26 mouse cellular contexts compared by ENCODE assay signal in the genomic region with DNA sequence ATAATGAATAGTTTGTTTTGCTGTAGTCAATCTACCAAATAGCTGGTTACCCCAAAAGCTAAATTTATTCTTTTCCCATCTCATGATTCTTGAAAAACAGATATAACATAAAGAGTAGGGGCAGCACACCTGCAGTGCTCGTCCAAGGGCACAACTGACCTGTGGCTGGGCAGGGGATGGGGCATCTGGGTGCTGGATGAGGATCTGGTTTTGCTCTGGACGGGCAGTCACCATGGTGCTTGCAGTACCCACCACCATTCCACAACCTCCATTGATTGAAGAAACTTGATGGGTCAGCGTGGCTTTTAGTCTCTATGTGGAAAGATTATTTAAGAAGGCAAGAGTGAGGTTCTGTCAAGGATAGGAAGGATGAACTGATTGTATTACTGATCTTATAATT. TPM values are rescaled to one million over a fixed set of nuclear protein-coding genes. Genes with fewer than 3 reads are reported as not detected.
DNase-seq lines count a peak whose midpoint lies in the region; ATAC-seq lines count a peak whose summit lies in the region.
"Had no signal": no experiment of that assay in that cellular context is flagged by ENCODE, and none has a peak within 500 bp of the region (broad histone marks: within the 10 kb centered on the region; RNA-seq: fewer than 3 reads in every experiment).

No protein-coding gene starts in this region.

- H3K9me3 ChIP-seq in heart, embryonic 16.5 days (replicated peaks; ENCODE audit: control insufficient read depth, low read length) = 0 out of 2 replicates have a peak, but pooled peaks cover 3% of the 10 kb centered on the region
- no peaks in the 10 kb centered on the region for H3K9me3 ChIP-seq in midbrain, embryonic 11.5 days (ENCODE audit: control insufficient read depth, low read length)
- H3K9me3 ChIP-seq in midbrain, embryonic 14.5 days (ENCODE audit: control insufficient read depth, low read length) = no peaks in the 10 kb centered on the region
- no peaks in the 10 kb centered on the region for H3K9me3 ChIP-seq in forebrain, embryonic 16.5 days (ENCODE audit: control insufficient read depth, low read length)
- H3K9me3 ChIP-seq in liver, embryonic 12.5 days (replicated peaks) = no peaks in the 10 kb centered on the region
- H3K9me3 ChIP-seq: G1E; intestine, embryonic 15.5 days; limb, embryonic 12.5 days; liver, embryonic 13.5 days; neural tube, embryonic 12.5 days had no signal

- ATAC-seq in heart, embryonic 16.5 days (replicated peaks; ENCODE audit: extremely low read depth, insufficient read depth, low FRiP score) = no peak
- no peak for ATAC-seq in midbrain, embryonic 11.5 days (ENCODE audit: low FRiP score)
- ATAC-seq in midbrain, embryonic 14.5 days (ENCODE audit: low FRiP score, low TSS enrichment) = no peak
- ATAC-seq in forebrain, embryonic 16.5 days = no peak
- ATAC-seq in liver, embryonic 12.5 days = no peak
- ATAC-seq: activated CD4-positive, CD25-positive, alpha-beta regulatory T cell, adult 4 months; intestine, embryonic 15.5 days had no signal

- peak; percentile 45 to 60 for DNase-seq in cerebellum, postnatal 10 days
- DNase-seq in cerebellum, postnatal 4 days (ENCODE audit: low spot score in 2 of 2) = no peak
- no peak for DNase-seq in heart, postnatal 25 days (ENCODE audit: low spot score)
- peak; percentile 64 for DNase-seq in midbrain, embryonic 11.5 days (ENCODE audit: low spot score, missing footprints)
- DNase-seq in midbrain, embryonic 14.5 days = no peak
- DNase-seq: liver, embryonic 13.5 days; spleen, adult 18-20 months; thymus, adult 18-20 months; thymus, postnatal 4 days had no signal

- peaks cover 12% of the 10 kb centered on the region for H3K4me1 ChIP-seq in heart, embryonic 16.5 days (ENCODE audit: control insufficient read depth, insufficient read depth, low read length)
- H3K4me1 ChIP-seq in midbrain, embryonic 11.5 days (ENCODE audit: control insufficient read depth, insufficient read depth, low read length) = no peaks in the 10 kb centered on the region
- H3K4me1 ChIP-seq in midbrain, embryonic 14.5 days (ENCODE audit: control insufficient read depth, insufficient read depth, low read length) = 0 out of 2 replicates have a peak, but pooled peaks cover 5% of the 10 kb centered on the region
- peaks cover 9% of the 10 kb centered on the region for H3K4me1 ChIP-seq in forebrain, embryonic 16.5 days (replicated peaks; ENCODE audit: control insufficient read depth, insufficient read depth, low read length)
- no peaks in the 10 kb centered on the region for H3K4me1 ChIP-seq in liver, embryonic 12.5 days
- H3K4me1 ChIP-seq: intestine, embryonic 15.5 days; limb, embryonic 12.5 days; liver, embryonic 13.5 days; neural tube, embryonic 12.5 days had no signal

- 87% methylated on average over 3 of the region's 3 CpGs for WGBS in heart, embryonic 16.5 days
- 87% methylated on average over 3 of the region's 3 CpGs for WGBS in midbrain, embryonic 11.5 days
- WGBS in midbrain, embryonic 14.5 days = 91% methylated on average over 3 of the region's 3 CpGs
- WGBS in forebrain, embryonic 16.5 days = 66% methylated on average over 3 of the region's 3 CpGs
- 79% methylated on average over 3 of the region's 3 CpGs for WGBS in liver, embryonic 12.5 days (ENCODE audit: insufficient replicate concordance)

- no peak overlapping the region for H3K4me2 ChIP-seq in heart, embryonic 16.5 days (ENCODE audit: low read depth, low read length)
- no peak overlapping the region for H3K4me2 ChIP-seq in midbrain, embryonic 11.5 days
- H3K4me2 ChIP-seq in midbrain, embryonic 14.5 days (ENCODE audit: low read length) = no peak overlapping the region
- H3K4me2 ChIP-seq in forebrain, embryonic 16.5 days (ENCODE audit: low read length) = no peak overlapping the region
- H3K4me2 ChIP-seq in liver, embryonic 12.5 days = no peak overlapping the region
- H3K4me2 ChIP-seq: intestine, embryonic 15.5 days; limb, embryonic 12.5 days; liver, embryonic 13.5 days; lung, embryonic 14.5 days; neural tube, embryonic 12.5 days had no signal

- H3K36me3 ChIP-seq in heart, embryonic 16.5 days (ENCODE audit: control insufficient read depth, insufficient read depth) = peaks cover 32% of the 10 kb centered on the region
- H3K36me3 ChIP-seq in midbrain, embryonic 11.5 days (ENCODE audit: control insufficient read depth, insufficient read depth, low read length) = no peaks in the 10 kb centered on the region; the same call in 1 of the 2 replicates
- peaks cover 37% of the 10 kb centered on the region for H3K36me3 ChIP-seq in midbrain, embryonic 14.5 days (ENCODE audit: control insufficient read depth, insufficient read depth, low read length)
- H3K36me3 ChIP-seq in forebrain, embryonic 16.5 days (ENCODE audit: control insufficient read depth, insufficient read depth) = peaks cover 5% of the 10 kb centered on the region
- H3K36me3 ChIP-seq in liver, embryonic 12.5 days = peaks cover 75% of the 10 kb centered on the region

- H3K27ac ChIP-seq in heart, embryonic 16.5 days (ENCODE audit: low read length) = peak overlapping the region; percentile 81; the same call in 1 of the 2 replicates
- no peak overlapping the region for H3K27ac ChIP-seq in midbrain, embryonic 11.5 days (ENCODE audit: low read depth, low read length)
- no peak overlapping the region for H3K27ac ChIP-seq in midbrain, embryonic 14.5 days (replicated peaks; ENCODE audit: low read depth, low read length)
- peak overlapping the region; percentile 88 for H3K27ac ChIP-seq in forebrain, embryonic 16.5 days (ENCODE audit: low read length)
- H3K27ac ChIP-seq in liver, embryonic 12.5 days = no peak overlapping the region
- H3K27ac ChIP-seq: intestine, embryonic 15.5 days; limb, embryonic 12.5 days; liver, embryonic 13.5 days; neural tube, embryonic 12.5 days had no signal

- H3K27me3 ChIP-seq in heart, embryonic 16.5 days (ENCODE audit: control insufficient read depth, insufficient read depth, low read length) = no peaks in the 10 kb centered on the region
- no peaks in the 10 kb centered on the region for H3K27me3 ChIP-seq in midbrain, embryonic 11.5 days (ENCODE audit: control insufficient read depth, insufficient read depth, low read length)
- H3K27me3 ChIP-seq in midbrain, embryonic 14.5 days (ENCODE audit: control insufficient read depth, insufficient read depth, low read length) = no peaks in the 10 kb centered on the region
- no peaks in the 10 kb centered on the region for H3K27me3 ChIP-seq in forebrain, embryonic 16.5 days (replicated peaks; ENCODE audit: control insufficient read depth, insufficient read depth, low read length)
- H3K27me3 ChIP-seq in liver, embryonic 12.5 days (replicated peaks) = no peaks in the 10 kb centered on the region
- H3K27me3 ChIP-seq: intestine, embryonic 15.5 days; limb, embryonic 12.5 days; liver, embryonic 13.5 days; neural tube, embryonic 12.5 days had no signal

- no peak overlapping the region for H3K9ac ChIP-seq in heart, embryonic 16.5 days (ENCODE audit: low read length)
- H3K9ac ChIP-seq in midbrain, embryonic 11.5 days (ENCODE audit: low read length) = no peak overlapping the region
- no peak overlapping the region for H3K9ac ChIP-seq in midbrain, embryonic 14.5 days (replicated peaks; ENCODE audit: low read length)
- no peak overlapping the region for H3K9ac ChIP-seq in forebrain, embryonic 16.5 days (replicated peaks; ENCODE audit: low read depth, low read length)
- no peak overlapping the region for H3K9ac ChIP-seq in liver, embryonic 12.5 days
- H3K9ac ChIP-seq: intestine, embryonic 15.5 days; limb, embryonic 12.5 days; liver, embryonic 13.5 days; lung, embryonic 14.5 days; neural tube, embryonic 12.5 days had no signal

- intact Hi-C loops in heart, postnatal 25 days (cut with DNase I) = no loop called here

- no peak overlapping the region for H3K4me3 ChIP-seq in heart, embryonic 16.5 days (ENCODE audit: low read length)
- no peak overlapping the region for H3K4me3 ChIP-seq in midbrain, embryonic 11.5 days (ENCODE audit: low read depth, low read length)
- H3K4me3 ChIP-seq in midbrain, embryonic 14.5 days (replicated peaks; ENCODE audit: low read depth, low read length) = no peak overlapping the region
- no peak overlapping the region for H3K4me3 ChIP-seq in forebrain, embryonic 16.5 days (replicated peaks; ENCODE audit: low read length)
- H3K4me3 ChIP-seq in liver, embryonic 12.5 days = no peak overlapping the region
- H3K4me3 ChIP-seq: intestine, embryonic 15.5 days; limb, embryonic 12.5 days; liver, embryonic 13.5 days; neural tube, embryonic 12.5 days had no signal

RNA-seq across cellular contexts. Expression of a gene that starts 21.5 kb away (rescaled TPM):
- 2.1 and 2.6 TPM in 2 replicates for polyA plus RNA-seq in heart, embryonic 16.5 days (2015; fragmentation: Nextera tagmentation; extraction: Ambion mirVana)
- total RNA-seq in heart, postnatal 25 days (2021) = 1 to 10 TPM; 2.5 to 2.8 TPM
- 0.98 and 1.9 TPM in 2 replicates for polyA plus RNA-seq in midbrain, embryonic 11.5 days (2014; fragmentation: Nextera tagmentation; extraction: Ambion mirVana)
- 1.3 and 2.7 TPM in 2 replicates for polyA plus RNA-seq in midbrain, embryonic 14.5 days (2014; fragmentation: Nextera tagmentation; extraction: Ambion mirVana)
- polyA plus RNA-seq in forebrain, embryonic 16.5 days (2015; fragmentation: Nextera tagmentation; extraction: Ambion mirVana) = 2.9 and 3.1 TPM in 2 replicates
- 1.0 TPM in 2 replicates for polyA plus RNA-seq in liver, embryonic 12.5 days (2016; fragmentation: Nextera tagmentation; extraction: Ambion mirVana)
- total RNA-seq: monocyte, adult 5-6 weeks had no signal

RNA-seq across cellular contexts. Expression of a gene that starts 28.3 kb away (rescaled TPM):
- polyA plus RNA-seq in heart, embryonic 16.5 days (2015; fragmentation: Nextera tagmentation; extraction: Ambion mirVana) = 88.1 and 95.1 TPM in 2 replicates
- 10 to 100 TPM; 46.6 to 47.6 TPM for total RNA-seq in heart, postnatal 25 days (2021)
- 91.2 and 96.6 TPM in 2 replicates for polyA plus RNA-seq in midbrain, embryonic 11.5 days (2014; fragmentation: Nextera tagmentation; extraction: Ambion mirVana)
- 76.3 and 90.7 TPM in 2 replicates for polyA plus RNA-seq in midbrain, embryonic 14.5 days (2014; fragmentation: Nextera tagmentation; extraction: Ambion mirVana)
- 97.2 and 114 TPM in 2 replicates for polyA plus RNA-seq in forebrain, embryonic 16.5 days (2015; fragmentation: Nextera tagmentation; extraction: Ambion mirVana)
- 63.5 and 66.7 TPM in 2 replicates for polyA plus RNA-seq in liver, embryonic 12.5 days (2016; fragmentation: Nextera tagmentation; extraction: Ambion mirVana)

RNA-seq across cellular contexts. Expression of a gene that starts 29.4 kb away (rescaled TPM):
- 10.3 and 11.3 TPM in 2 replicates for polyA plus RNA-seq in heart, embryonic 16.5 days (2015; fragmentation: Nextera tagmentation; extraction: Ambion mirVana)
- 1 to 10 TPM; 3.2 to 4.5 TPM for total RNA-seq in heart, postnatal 25 days (2021)
- 16.4 and 19.7 TPM in 2 replicates for polyA plus RNA-seq in midbrain, embryonic 11.5 days (2014; fragmentation: Nextera tagmentation; extraction: Ambion mirVana)
- 44.2 and 47.9 TPM in 2 replicates for polyA plus RNA-seq in midbrain, embryonic 14.5 days (2014; fragmentation: Nextera tagmentation; extraction: Ambion mirVana)
- polyA plus RNA-seq in forebrain, embryonic 16.5 days (2015; fragmentation: Nextera tagmentation; extraction: Ambion mirVana) = 58.7 and 69.5 TPM in 2 replicates
- 4.2 and 4.5 TPM in 2 replicates for polyA plus RNA-seq in liver, embryonic 12.5 days (2016; fragmentation: Nextera tagmentation; extraction: Ambion mirVana)

RNA-seq across cellular contexts. Expression of a gene that starts 42.7 kb away (rescaled TPM):
- 4.1 TPM in 1 of 2 replicates, not detected in the other for polyA plus RNA-seq in heart, embryonic 16.5 days (2015; fragmentation: Nextera tagmentation; extraction: Ambion mirVana)
- total RNA-seq in heart, postnatal 25 days (2021) = not detected
- 6.7 TPM in 1 of 2 replicates, not detected in the other for polyA plus RNA-seq in midbrain, embryonic 11.5 days (2014; fragmentation: Nextera tagmentation; extraction: Ambion mirVana)
- polyA plus RNA-seq in midbrain, embryonic 14.5 days (2014; fragmentation: Nextera tagmentation; extraction: Ambion mirVana) = 9.6 TPM in 1 of 2 replicates, not detected in the other
- 17.3 and 22.2 TPM in 2 replicates for polyA plus RNA-seq in forebrain, embryonic 16.5 days (2015; fragmentation: Nextera tagmentation; extraction: Ambion mirVana)
- polyA plus RNA-seq in liver, embryonic 12.5 days (2016; fragmentation: Nextera tagmentation; extraction: Ambion mirVana) = not detected in 2 replicates
- total RNA-seq: G1E; gastrocnemius, postnatal 14 days; heart, adult 8-10 months; heart, postnatal 36 days; megakaryocyte-erythroid progenitor cell, adult 5-6 weeks; monocyte, adult 5-6 weeks had no signal
- polyA plus RNA-seq: activated CD4-positive, CD25-positive, alpha-beta regulatory T cell, adult 4 months; cortical plate, adult 2 months; embryonic facial prominence, embryonic 11.5 days; frontal cortex, adult 2 months; G1E; intestine, embryonic 15.5 days; limb, embryonic 12.5 days; liver, embryonic 13.5 days; lung, embryonic 14.5 days; neural tube, embryonic 12.5 days had no signal

Comparison
In these comparisons a context has a peak if more than half of its experiments do, and no peak if none do; other contexts are left out.
1. DNase-seq: peak in cerebellum, postnatal 10 days (2 of 2) and midbrain, embryonic 11.5 days (single experiment); none in cerebellum, postnatal 4 days (0 of 2), heart, postnatal 25 days (single experiment) and midbrain, embryonic 14.5 days (single experiment).
2. H3K27ac ChIP-seq: peak in heart, embryonic 16.5 days (single experiment) and forebrain, embryonic 16.5 days (single experiment); none in midbrain, embryonic 11.5 days (single experiment), midbrain, embryonic 14.5 days (single experiment) and liver, embryonic 12.5 days (single experiment).